ENCODE assay signal across 8 mouse cellular contexts in the genomic region with DNA sequence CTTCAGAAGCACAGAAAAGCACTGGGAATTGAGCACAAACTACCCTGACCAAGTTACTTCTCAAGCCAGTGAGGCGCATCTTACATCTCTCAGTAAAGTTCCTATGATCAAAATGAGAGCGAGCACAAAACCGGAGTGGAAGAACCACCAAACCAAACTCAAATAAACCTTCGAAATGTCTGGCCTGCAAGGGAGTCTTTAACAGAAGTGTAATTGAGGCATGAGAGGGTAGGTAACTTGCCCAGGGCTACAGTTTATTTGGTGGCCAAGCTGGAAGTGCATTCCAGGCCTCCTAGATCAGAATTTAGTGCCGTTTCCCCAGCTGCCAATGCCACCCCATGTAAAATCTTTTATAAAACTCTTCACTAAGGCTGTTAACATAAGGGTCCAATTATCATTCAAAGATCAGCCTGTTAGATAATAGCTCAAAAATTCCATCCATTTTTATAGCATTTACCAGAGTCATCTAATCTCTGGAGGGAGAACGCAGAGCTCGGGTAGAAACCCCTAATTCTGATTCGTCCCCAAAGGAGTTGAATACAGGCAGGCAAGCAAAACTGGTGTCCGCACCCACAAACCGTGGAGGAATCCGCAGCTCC.
A peak's percentile ranks its signal among the peaks of the same experiment; 100 is the strongest.
DNase-seq lines count a peak whose midpoint lies in the region; ATAC-seq and TF ChIP-seq lines count a peak whose summit lies in the region.

No protein-coding gene starts in this region.

- no peak for DNase-seq in lung, adult 2 months
- no peak for DNase-seq in lung, adult 18-20 months
- no peak for DNase-seq in layer of hippocampus, adult 8-10 months (ENCODE audit: low spot score in 2 of 2)
- no peak for DNase-seq in left cerebral cortex, postnatal 36 days (ENCODE audit: low spot score in 2 of 2)

- peak overlapping the region; percentile 93 for H3K4me2 ChIP-seq in embryonic facial prominence, embryonic 13.5 days
- peak overlapping the region; percentile 93 for H3K4me2 ChIP-seq in intestine, embryonic 15.5 days (replicated peaks)
- H3K4me2 ChIP-seq in neural tube, embryonic 12.5 days (replicated peaks), result peak overlapping the region; percentile 97

- H3K4me1 ChIP-seq in lung, adult 2 months (ENCODE audit: control insufficient read depth, insufficient read depth, low read length), result peaks cover 14% of the 10 kb centered on the region
- peaks cover 57% of the 10 kb centered on the region for H3K4me1 ChIP-seq in embryonic facial prominence, embryonic 13.5 days
- peaks cover 20% of the 10 kb centered on the region for H3K4me1 ChIP-seq in intestine, embryonic 15.5 days (replicated peaks)
- peaks cover 38% of the 10 kb centered on the region for H3K4me1 ChIP-seq in neural tube, embryonic 12.5 days

- intact Hi-C loops in left cerebral cortex, postnatal 36 days (cut with DNase I), result no loop called here

- 27% methylated on average over 11 of the region's 11 CpGs for WGBS in lung, adult 2 months
- WGBS in embryonic facial prominence, embryonic 13.5 days, result 6% methylated on average over 11 of the region's 11 CpGs
- 14% methylated on average over 11 of the region's 11 CpGs for WGBS in intestine, embryonic 15.5 days
- 14% methylated on average over 11 of the region's 11 CpGs for whole genome bisulfite sequencing in neural tube, embryonic 12.5 days

- H3K27ac ChIP-seq in embryonic facial prominence, embryonic 13.5 days, result peak overlapping the region; percentile 87
- H3K27ac ChIP-seq in intestine, embryonic 15.5 days, result peak overlapping the region; percentile 94; the same call in 1 of the 2 replicates
- H3K27ac ChIP-seq in neural tube, embryonic 12.5 days, result no peak overlapping the region

- no peak for TF ChIP-seq POLR2A in lung, adult 2 months (IDR thresholded peaks at IDR 0.05; ENCODE audit: borderline replicate concordance, extremely low read depth, low read depth, low read length)

- H3K4me3 ChIP-seq in lung, adult 2 months (replicated peaks; ENCODE audit: extremely low read depth, low read depth, low read length), result peak overlapping the region; percentile 48
- H3K4me3 ChIP-seq in embryonic facial prominence, embryonic 13.5 days, result peak overlapping the region; percentile 95
- peak overlapping the region; percentile 99 for H3K4me3 ChIP-seq in intestine, embryonic 15.5 days (replicated peaks)
- H3K4me3 ChIP-seq in neural tube, embryonic 12.5 days, result peak overlapping the region; percentile 100

- peak overlapping the region; percentile 88 for H3K9ac ChIP-seq in embryonic facial prominence, embryonic 13.5 days
- H3K9ac ChIP-seq in intestine, embryonic 15.5 days, result peak overlapping the region; percentile 95
- peak overlapping the region; percentile 93 for H3K9ac ChIP-seq in neural tube, embryonic 12.5 days

- H3K27me3 ChIP-seq in embryonic facial prominence, embryonic 13.5 days, result no peaks in the 10 kb centered on the region
- H3K27me3 ChIP-seq in intestine, embryonic 15.5 days (replicated peaks), result no peaks in the 10 kb centered on the region
- peaks cover 7% of the 10 kb centered on the region; the same call in 1 of the 2 replicates for H3K27me3 ChIP-seq in neural tube, embryonic 12.5 days (replicated peaks)

- H3K36me3 ChIP-seq in embryonic facial prominence, embryonic 13.5 days, result no peaks in the 10 kb centered on the region
- no peaks in the 10 kb centered on the region for H3K36me3 ChIP-seq in intestine, embryonic 15.5 days
- H3K36me3 ChIP-seq in neural tube, embryonic 12.5 days, result no peaks in the 10 kb centered on the region

- no peak for TF ChIP-seq CTCF in lung, adult 2 months (IDR thresholded peaks at IDR 0.05; ENCODE audit: insufficient read depth, low read length)

- H3K9me3 ChIP-seq in embryonic facial prominence, embryonic 13.5 days, result no peaks in the 10 kb centered on the region
- no peaks in the 10 kb centered on the region for H3K9me3 ChIP-seq in intestine, embryonic 15.5 days
- no peaks in the 10 kb centered on the region for H3K9me3 ChIP-seq in neural tube, embryonic 12.5 days

- no peak for ATAC-seq in embryonic facial prominence, embryonic 13.5 days (ENCODE audit: insufficient number of reproducible peaks, insufficient read depth, low FRiP score, low TSS enrichment, low read depth)
- ATAC-seq in intestine, embryonic 15.5 days, result no peak
- no peak for ATAC-seq in neural tube, embryonic 12.5 days (ENCODE audit: low FRiP score, low read depth)
- ATAC-seq in CD4-positive, CD25-positive, alpha-beta regulatory T cell, adult 4 months, result no peak

Comparison
In these comparisons a context has a peak if more than half of its experiments do, and no peak if none do; other contexts are left out.
1. H3K4me3 ChIP-seq: peak in every context shown above with its lines; median percentile 100 in neural tube, embryonic 12.5 days; 99 in intestine, embryonic 15.5 days; 95 in embryonic facial prominence, embryonic 13.5 days; 48 in lung, adult 2 months.